Mouse (Mus musculus) embryonic facial prominence, embryonic 15.5 days (tissue): ENCODE measurements around the gene Ddr1. TPM values are rescaled to one million over a fixed set of nuclear protein-coding genes. Genes with fewer than 3 reads are reported as not detected.

ENCODE experiments used
- ATAC-seq: fragments of 200-750 bp; cut with Nextera tagmentation; 2 replicates; pipeline ENCODE4 v1.8.0; 2017; ENCODE audit warnings: low read depth, moderate TSS enrichment; ENCODE audit not compliant: insufficient number of reproducible peaks, low FRiP score, low TSS enrichment
- H3K27ac ChIP-seq: fragments of 300-500 bp; sonication (generic); replicated peaks from 2 replicates; pipeline ENCODE4 v1.5.1; 2015; ENCODE audit warnings: mild to moderate bottlenecking, inconsistent platforms
- H3K27me3 ChIP-seq: fragments of 300-500 bp; sonication (generic); 2 replicates; pipeline ENCODE4 v1.6.1; 2015; ENCODE audit warnings: inconsistent platforms
- H3K36me3 ChIP-seq: fragments of 300-500 bp; sonication (generic); 2 replicates; pipeline ENCODE4 v1.6.1; 2015; ENCODE audit warnings: mild to moderate bottlenecking, inconsistent platforms
- H3K4me1 ChIP-seq: fragments of 300-500 bp; sonication (generic); 2 replicates; pipeline ENCODE4 v1.6.1; 2015; ENCODE audit warnings: inconsistent platforms
- H3K4me2 ChIP-seq: fragments of 300-500 bp; sonication (generic); replicated peaks from 2 replicates; pipeline ENCODE4 v1.6.1; 2015; ENCODE audit warnings: mild to moderate bottlenecking, inconsistent platforms
- H3K4me3 ChIP-seq: fragments of 300-500 bp; sonication (generic); replicated peaks from 2 replicates; pipeline ENCODE4 v1.5.1; 2015; ENCODE audit warnings: mild to moderate bottlenecking, inconsistent platforms
- H3K9ac ChIP-seq: fragments of 300-500 bp; sonication (generic); 2 replicates; pipeline ENCODE4 v1.6.1; 2015; ENCODE audit warnings: inconsistent platforms
- H3K9me3 ChIP-seq: fragments of 300-500 bp; sonication (generic); replicated peaks from 2 replicates; pipeline ENCODE4 v1.6.1; 2016; ENCODE audit warnings: inconsistent platforms
- WGBS: fragments of 180-500 bp; shearing (Covaris S2); methylation state at CpG from one replicate; pipeline ENCODE4 v1.1.7; 2015; 5-methylcytosine and 5-hydroxymethylcytosine counted together
- polyA plus RNA-seq: library from polyadenylated mRNA; unstranded; fragments of >200 nt; fragmentation: Nextera tagmentation; extraction: Ambion mirVana; gene quantifications from 2 replicates; pipeline ENCODE4 v1.2.1, GENCODE M21; 2015

Ddr1 gene
- polyA plus RNA-seq, 1 experiment from 2014 or later = 100 TPM

- H3K4me2 ChIP-seq = peak overlapping the region; percentile 77
- H3K27me3 ChIP-seq = no peaks in the 10 kb centered on the region
- H3K9me3 ChIP-seq = no peaks in the 10 kb centered on the region
- 8% methylated on average over 16 of the region's 16 CpGs for WGBS
- H3K27ac ChIP-seq = peak overlapping the region; percentile 99
- H3K4me3 ChIP-seq = peak overlapping the region; percentile 61
- H3K36me3 ChIP-seq = no peaks in the 10 kb centered on the region
- H3K4me1 ChIP-seq = peaks cover 69% of the 10 kb centered on the region
- ATAC-seq = 0 out of 2 replicates have a peak, but pooled peaks have one; percentile 2
- H3K9ac ChIP-seq = peak overlapping the region; percentile 44; the same call in 1 of the 2 replicates
These were observed 2.4 kb downstream of the Ddr1 start for GRCm38 (mm10) chr17:35701978-35702461.

GRCm38 (mm10) chr17:35701203-35701977, 3.0 kb downstream of the Ddr1 start:
- peaks cover 73% of the 10 kb centered on the region for H3K4me1 ChIP-seq
- peak overlapping the region; percentile 77 for H3K4me2 ChIP-seq
- H3K36me3 ChIP-seq = no peaks in the 10 kb centered on the region
- 1% methylated on average over 16 of the region's 16 CpGs for WGBS
- H3K27me3 ChIP-seq = no peaks in the 10 kb centered on the region
- no peak for ATAC-seq
- peak overlapping the region; percentile 44 for H3K9ac ChIP-seq
- peak overlapping the region; percentile 61 for H3K4me3 ChIP-seq
- peak overlapping the region; percentile 99 for H3K27ac ChIP-seq
- H3K9me3 ChIP-seq = no peaks in the 10 kb centered on the region

- Histone ChIP-seq H3K4me2 (peak overlapping the region; percentile 77), H3K27ac (peak overlapping the region; percentile 99), H3K4me1 (peaks cover 73% of the 10 kb centered on the region), H3K4me3 (peak overlapping the region; percentile 61), H3K36me3 (peaks cover 5% of the 10 kb centered on the region), H3K9ac (peak overlapping the region; percentile 44), H3K9me3 (peaks cover 3% of the 10 kb centered on the region; the same call in 1 of the 2 replicates), H3K27me3 (no peaks in the 10 kb centered on the region)
- peak; percentile 87 for ATAC-seq
- WGBS = under 1% methylated on average over 60 of the region's 66 CpGs
These were observed 4.0 kb downstream of the Ddr1 start for GRCm38 (mm10) chr17:35700371-35700961.

DNA sequence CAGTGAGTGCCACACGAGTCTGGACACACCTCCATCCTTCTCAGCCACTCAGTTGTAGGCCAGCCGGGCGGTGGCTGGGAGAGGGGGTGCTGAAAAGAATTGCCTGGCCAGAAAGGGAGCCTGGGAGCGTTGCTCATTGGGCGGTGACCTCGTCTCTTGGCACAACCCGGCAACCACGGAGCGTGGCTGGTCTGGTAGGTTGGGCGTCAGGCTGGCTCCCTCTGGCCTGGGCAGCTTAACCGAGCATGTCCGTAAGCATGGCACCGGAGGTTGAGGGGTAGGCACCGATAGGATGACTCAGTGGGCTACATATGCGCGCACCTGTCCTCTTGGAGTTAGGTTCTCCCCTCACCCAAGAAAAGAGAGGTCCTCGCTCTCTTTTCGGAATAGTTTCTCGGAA, 4.5 kb downstream of the Ddr1 start:
- Histone ChIP-seq H3K9ac (peak overlapping the region; percentile 44), H3K9me3 (peaks cover 5% of the 10 kb centered on the region; the same call in 1 of the 2 replicates), H3K4me3 (peak overlapping the region; percentile 61), H3K27ac (peak overlapping the region; percentile 99), H3K36me3 (peaks cover 10% of the 10 kb centered on the region), H3K4me2 (peak overlapping the region; percentile 77), H3K4me1 (peaks cover 69% of the 10 kb centered on the region), H3K27me3 (no peaks in the 10 kb centered on the region)
- 1% methylated on average over 19 of the region's 19 CpGs for WGBS
- peak; percentile 5; the same call in 1 of the 2 replicates for ATAC-seq

DNA sequence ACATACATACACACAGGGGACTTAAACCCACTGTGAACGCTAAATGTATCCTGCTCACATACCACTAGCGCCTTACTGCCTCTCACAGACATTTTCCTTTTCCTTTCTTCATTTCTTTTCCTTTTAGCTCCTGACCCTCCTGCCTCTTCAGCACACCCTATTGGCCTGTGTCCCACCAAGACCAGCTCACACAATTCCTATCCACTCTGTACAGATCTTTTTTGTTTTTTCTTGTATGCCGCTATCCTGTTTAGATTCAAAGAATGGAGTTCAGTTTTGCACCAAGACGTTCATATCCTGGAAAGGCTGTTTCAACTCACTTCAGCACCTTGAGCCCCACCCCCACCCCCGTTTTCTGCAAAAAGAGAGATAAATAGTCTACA, 5.9 kb downstream of the Ddr1 start:
- H3K27ac ChIP-seq = peak overlapping the region; percentile 99
- WGBS = 31% methylated on average over 5 of the region's 5 CpGs
- H3K9ac ChIP-seq = 0 out of 2 replicates have a peak overlapping the region, but pooled peaks have one; percentile 9
- H3K27me3 ChIP-seq = no peaks in the 10 kb centered on the region
- H3K9me3 ChIP-seq = peaks cover 5% of the 10 kb centered on the region; the same call in 1 of the 2 replicates
- peaks cover 55% of the 10 kb centered on the region for H3K4me1 ChIP-seq
- ATAC-seq = no peak
- peaks cover 14% of the 10 kb centered on the region for H3K36me3 ChIP-seq
- peak overlapping the region; percentile 77 for H3K4me2 ChIP-seq
- peak overlapping the region; percentile 61 for H3K4me3 ChIP-seq

DNA sequence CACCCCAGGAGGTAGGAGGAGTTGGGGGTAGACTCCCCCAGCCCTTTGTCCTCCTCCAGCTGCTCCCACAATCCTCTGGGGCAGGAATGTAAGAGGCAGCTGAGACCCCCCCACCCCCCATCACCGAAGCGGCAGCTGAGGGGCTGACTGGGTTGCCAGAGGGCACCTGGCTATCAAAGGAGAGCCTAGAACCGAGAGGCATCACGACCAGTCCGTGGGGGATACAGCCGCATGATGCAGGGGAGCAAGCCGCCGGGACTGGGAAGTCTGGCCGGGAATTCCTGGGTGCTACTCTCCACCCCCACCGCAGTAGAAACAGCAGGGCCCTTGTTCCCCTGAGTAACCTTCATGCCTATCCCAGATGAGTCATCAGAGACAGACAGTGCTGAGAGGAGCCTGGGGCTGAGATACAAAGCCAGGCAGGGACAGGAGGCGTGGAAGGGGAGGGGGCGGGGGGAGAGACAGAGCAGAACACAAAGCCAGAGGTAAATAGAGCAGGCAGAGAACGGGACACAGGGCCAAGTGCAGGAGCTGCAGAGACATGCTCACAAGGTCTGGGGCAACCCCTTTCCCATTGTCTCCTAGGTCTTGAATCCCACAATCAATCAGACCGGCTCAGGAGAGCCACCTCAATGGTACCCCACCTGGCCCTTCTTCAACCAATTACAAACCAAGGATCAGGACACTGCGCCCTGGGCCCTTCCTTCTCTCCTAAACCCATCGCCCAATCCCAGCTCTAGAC, 6.5 kb downstream of the Ddr1 start:
- H3K4me3 ChIP-seq = peak overlapping the region; percentile 61
- peaks cover 5% of the 10 kb centered on the region; the same call in 1 of the 2 replicates for H3K9me3 ChIP-seq
- H3K4me2 ChIP-seq = peak overlapping the region; percentile 77
- peak overlapping the region; percentile 99 for H3K27ac ChIP-seq
- no peaks in the 10 kb centered on the region for H3K27me3 ChIP-seq
- peak overlapping the region; percentile 37; the same call in 1 of the 2 replicates for H3K9ac ChIP-seq
- peaks cover 52% of the 10 kb centered on the region for H3K4me1 ChIP-seq
- WGBS = 3% methylated on average over 16 of the region's 16 CpGs
- H3K36me3 ChIP-seq = peaks cover 19% of the 10 kb centered on the region
- ATAC-seq = peak; percentile 55

GRCm38 (mm10) chr17:35697429-35697758, 7.0 kb downstream of the Ddr1 start:
- Histone ChIP-seq H3K36me3 (peaks cover 25% of the 10 kb centered on the region), H3K27me3 (no peaks in the 10 kb centered on the region), H3K4me2 (peak overlapping the region; percentile 77), H3K4me1 (peaks cover 47% of the 10 kb centered on the region), H3K9me3 (peaks cover 5% of the 10 kb centered on the region; the same call in 1 of the 2 replicates), H3K4me3 (peak overlapping the region; percentile 61), H3K27ac (peak overlapping the region; percentile 99), H3K9ac (0 out of 2 replicates have a peak overlapping the region, but pooled peaks have one; percentile 37)
- WGBS = 8% methylated on average over 1 of the region's 1 CpGs
- ATAC-seq = no peak

DNA sequence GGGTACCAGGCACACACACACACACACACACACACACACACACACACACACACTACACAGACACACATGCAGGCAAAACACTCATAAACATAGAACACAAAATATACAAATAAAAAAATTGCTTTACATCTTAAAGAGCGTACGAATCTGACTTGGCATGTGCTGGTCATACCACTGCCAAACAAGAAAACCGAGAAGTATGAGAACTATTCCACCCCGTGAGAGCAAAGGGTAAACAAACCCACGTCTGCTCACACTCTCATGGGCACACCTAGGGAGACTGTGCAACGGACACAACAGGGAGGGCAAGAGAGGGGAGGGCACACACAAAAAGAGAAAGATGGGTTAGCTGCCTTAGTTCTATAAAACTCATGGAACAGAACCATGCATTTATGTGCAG, 7.7 kb downstream of the Ddr1 start:
- peak overlapping the region; percentile 77 for H3K4me2 ChIP-seq
- H3K27me3 ChIP-seq = no peaks in the 10 kb centered on the region
- H3K9ac ChIP-seq = no peak overlapping the region
- no peak for ATAC-seq
- peaks cover 5% of the 10 kb centered on the region; the same call in 1 of the 2 replicates for H3K9me3 ChIP-seq
- H3K36me3 ChIP-seq = peaks cover 32% of the 10 kb centered on the region
- peak overlapping the region; percentile 99; the same call in 1 of the 2 replicates for H3K27ac ChIP-seq
- peaks cover 40% of the 10 kb centered on the region for H3K4me1 ChIP-seq
- peak overlapping the region; percentile 61 for H3K4me3 ChIP-seq
- WGBS = 8% methylated on average over 6 of the region's 6 CpGs

- H3K9me3 ChIP-seq = peaks cover 5% of the 10 kb centered on the region; the same call in 1 of the 2 replicates
- H3K27me3 ChIP-seq = no peaks in the 10 kb centered on the region
- ATAC-seq = no peak
- 89% methylated on average over 2 of the region's 2 CpGs for WGBS
- H3K36me3 ChIP-seq = peaks cover 46% of the 10 kb centered on the region
- no peak overlapping the region for H3K27ac ChIP-seq
- peaks cover 33% of the 10 kb centered on the region for H3K4me1 ChIP-seq
- H3K9ac ChIP-seq = no peak overlapping the region
- H3K4me2 ChIP-seq = no peak overlapping the region
- no peak overlapping the region for H3K4me3 ChIP-seq
These were observed 9.1 kb downstream of the Ddr1 start for GRCm38 (mm10) chr17:35695289-35695688.

GRCm38 (mm10) chr17:35693906-35694305, 10.5 kb downstream of the Ddr1 start:
- no peak overlapping the region for H3K27ac ChIP-seq
- H3K9ac ChIP-seq = no peak overlapping the region
- ATAC-seq = no peak
- H3K36me3 ChIP-seq = peaks cover 59% of the 10 kb centered on the region
- H3K4me3 ChIP-seq = no peak overlapping the region
- H3K27me3 ChIP-seq = no peaks in the 10 kb centered on the region
- H3K4me1 ChIP-seq = peaks cover 22% of the 10 kb centered on the region
- H3K4me2 ChIP-seq = no peak overlapping the region
- H3K9me3 ChIP-seq = peaks cover 5% of the 10 kb centered on the region; the same call in 1 of the 2 replicates
- 88% methylated on average over 5 of the region's 5 CpGs for WGBS
